Mouse (Mus musculus): ENCODE measurements at regions not wholly inside any gene's neighbourhood (a gene's known extent, or its start where the extent isn't known, plus 50 kb on each side); places are given as distances from the start of the nearest gene placed in this dataset.

DNA sequence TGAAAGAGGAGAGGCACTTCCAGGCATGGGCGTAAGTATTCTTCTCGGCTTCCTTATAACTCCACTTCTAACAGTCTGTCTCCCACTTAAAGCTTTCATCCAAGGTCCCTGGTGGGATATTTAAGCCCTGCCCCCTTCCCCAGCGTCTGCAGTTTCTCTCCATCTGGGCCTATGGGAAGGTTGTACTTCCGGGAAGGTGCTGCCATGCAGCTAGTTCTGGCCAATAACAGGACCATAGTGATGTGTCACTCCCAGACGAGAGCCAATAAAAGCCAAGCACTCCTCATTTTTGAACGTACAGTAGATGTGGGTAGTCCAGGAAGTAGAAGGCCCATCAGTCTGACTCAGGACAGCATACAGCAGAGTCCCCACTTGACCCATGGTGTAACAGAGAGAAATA is 121.0 kb downstream of the Drd1 start:
- WGBS, result 86% methylated on average over 6 of the region's 6 CpGs
- Histone ChIP-seq H3K4me3 (ENCODE audit: low read length) (no peak overlapping the region), H3K27ac (ENCODE audit: low read depth, low read length) (no peak overlapping the region), H3K9ac (ENCODE audit: low read depth, low read length) (no peak overlapping the region), H3K4me1 (ENCODE audit: control insufficient read depth, insufficient read depth, low read depth, low read length) (no peaks in the 10 kb centered on the region), H3K27me3 (replicated peaks; ENCODE audit: control insufficient read depth, insufficient read depth, low read length) (no peaks in the 10 kb centered on the region; the same call in 1 of the 2 replicates), H3K36me3 (ENCODE audit: control insufficient read depth, insufficient read depth, low read length) (no peaks in the 10 kb centered on the region), H3K4me2 (ENCODE audit: low read length) (no peak overlapping the region), H3K9me3 (ENCODE audit: control insufficient read depth, low read length) (no peaks in the 10 kb centered on the region)
- 0 out of 2 replicates have a peak, but pooled peaks have one; percentile 45 for ATAC-seq

DNA sequence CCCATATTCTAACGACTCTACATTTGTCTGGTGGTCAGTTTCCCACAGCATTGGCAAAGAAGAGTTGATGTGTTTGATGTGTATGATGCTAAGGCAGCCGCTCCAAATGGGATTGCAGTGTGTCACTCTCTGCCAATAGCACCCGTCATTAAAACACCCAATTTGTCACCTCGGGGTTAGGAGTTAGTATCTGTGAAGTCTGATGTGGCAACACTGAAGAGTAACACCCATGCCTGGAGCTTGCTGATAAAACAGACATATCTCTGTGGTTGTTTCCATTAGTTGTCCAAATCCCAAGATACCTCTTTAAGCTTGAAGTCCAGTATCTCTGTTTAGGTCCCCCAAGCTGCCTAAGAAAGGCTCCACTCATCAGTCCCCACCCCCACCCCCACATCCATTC is 129.4 kb downstream of the Drd1 start:
- no peak for ATAC-seq
- Histone ChIP-seq H3K9ac (ENCODE audit: low read depth, low read length) (no peak overlapping the region), H3K27ac (ENCODE audit: low read depth, low read length) (no peak overlapping the region), H3K36me3 (ENCODE audit: control insufficient read depth, insufficient read depth, low read length) (no peaks in the 10 kb centered on the region), H3K9me3 (ENCODE audit: control insufficient read depth, low read length) (no peaks in the 10 kb centered on the region), H3K4me3 (ENCODE audit: low read length) (no peak overlapping the region), H3K4me1 (ENCODE audit: control insufficient read depth, insufficient read depth, low read depth, low read length) (peaks cover 6% of the 10 kb centered on the region), H3K4me2 (ENCODE audit: low read length) (no peak overlapping the region), H3K27me3 (replicated peaks; ENCODE audit: control insufficient read depth, insufficient read depth, low read length) (no peaks in the 10 kb centered on the region)
- 90% methylated on average over 4 of the region's 4 CpGs for WGBS

DNA sequence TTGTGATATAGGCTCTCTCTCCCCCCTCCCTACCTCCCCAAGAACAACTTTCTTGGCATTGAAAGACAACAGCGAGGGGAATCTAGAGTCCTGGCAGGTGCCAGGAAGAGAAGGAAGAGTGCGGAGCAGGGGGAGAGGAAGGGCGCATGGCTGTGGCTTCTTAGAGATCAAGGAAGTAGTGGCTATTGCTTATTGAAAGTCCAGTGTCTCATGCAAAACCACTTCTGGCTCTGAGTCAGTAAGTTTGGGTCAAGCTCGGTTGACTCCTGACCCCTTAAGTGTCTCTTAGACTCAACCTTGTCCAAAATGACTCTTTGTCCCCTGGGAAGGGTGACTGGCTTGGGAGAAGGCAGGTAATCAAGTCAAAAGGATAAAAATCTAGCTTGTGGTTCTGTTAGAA is 131.1 kb downstream of the Drd1 start:
- Histone ChIP-seq H3K27me3 (replicated peaks; ENCODE audit: control insufficient read depth, insufficient read depth, low read length) (no peaks in the 10 kb centered on the region), H3K9ac (ENCODE audit: low read depth, low read length) (no peak overlapping the region), H3K9me3 (ENCODE audit: control insufficient read depth, low read length) (no peaks in the 10 kb centered on the region), H3K4me3 (ENCODE audit: low read length) (no peak overlapping the region), H3K36me3 (ENCODE audit: control insufficient read depth, insufficient read depth, low read length) (no peaks in the 10 kb centered on the region), H3K4me2 (ENCODE audit: low read length) (no peak overlapping the region), H3K27ac (ENCODE audit: low read depth, low read length) (no peak overlapping the region), H3K4me1 (ENCODE audit: control insufficient read depth, insufficient read depth, low read depth, low read length) (peaks cover 6% of the 10 kb centered on the region)
- WGBS, result 91% methylated on average over 4 of the region's 4 CpGs
- no peak for ATAC-seq

DNA sequence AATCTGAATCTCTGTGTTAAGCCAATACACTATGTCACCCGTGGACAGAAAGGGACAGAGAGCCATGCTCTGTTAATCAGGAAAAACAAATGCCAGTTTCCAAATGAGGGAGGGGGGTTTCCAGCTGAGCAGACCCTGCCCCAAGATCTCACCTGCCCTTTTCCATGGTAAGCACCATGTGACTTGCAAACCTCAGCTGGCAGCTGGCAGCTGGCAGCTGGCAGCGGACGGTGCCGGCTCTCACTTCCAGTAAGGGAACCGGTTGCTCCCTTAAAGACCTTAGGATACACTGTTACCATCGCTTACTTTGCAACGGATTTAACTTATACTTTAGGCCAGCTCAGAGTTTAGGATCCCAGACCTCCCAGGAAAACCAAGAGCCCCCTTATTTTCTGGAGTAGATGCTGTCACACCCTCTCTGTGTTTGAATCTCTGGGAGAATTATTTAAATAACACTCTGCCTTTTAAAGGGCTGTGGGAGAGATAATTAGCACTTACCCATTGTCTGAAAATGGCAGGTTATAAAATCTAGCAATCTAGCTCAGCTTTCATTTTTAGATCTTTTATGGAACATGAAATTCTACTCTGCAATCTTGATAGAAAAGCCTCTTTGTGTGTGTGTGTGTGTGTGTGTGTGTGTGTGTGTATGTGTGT is 131.7 kb downstream of the Drd1 start:
- peaks cover 6% of the 10 kb centered on the region for H3K4me1 ChIP-seq (ENCODE audit: control insufficient read depth, insufficient read depth, low read depth, low read length)
- no peak for ATAC-seq
- no peak overlapping the region for H3K4me3 ChIP-seq (ENCODE audit: low read length)
- 44% methylated on average over 7 of the region's 7 CpGs for WGBS
- H3K36me3 ChIP-seq (ENCODE audit: control insufficient read depth, insufficient read depth, low read length), result no peaks in the 10 kb centered on the region
- H3K4me2 ChIP-seq (ENCODE audit: low read length), result no peak overlapping the region
- no peak overlapping the region for H3K27ac ChIP-seq (ENCODE audit: low read depth, low read length)
- no peaks in the 10 kb centered on the region for H3K27me3 ChIP-seq (replicated peaks; ENCODE audit: control insufficient read depth, insufficient read depth, low read length)
- H3K9ac ChIP-seq (ENCODE audit: low read depth, low read length), result no peak overlapping the region
- no peaks in the 10 kb centered on the region for H3K9me3 ChIP-seq (ENCODE audit: control insufficient read depth, low read length)

DNA sequence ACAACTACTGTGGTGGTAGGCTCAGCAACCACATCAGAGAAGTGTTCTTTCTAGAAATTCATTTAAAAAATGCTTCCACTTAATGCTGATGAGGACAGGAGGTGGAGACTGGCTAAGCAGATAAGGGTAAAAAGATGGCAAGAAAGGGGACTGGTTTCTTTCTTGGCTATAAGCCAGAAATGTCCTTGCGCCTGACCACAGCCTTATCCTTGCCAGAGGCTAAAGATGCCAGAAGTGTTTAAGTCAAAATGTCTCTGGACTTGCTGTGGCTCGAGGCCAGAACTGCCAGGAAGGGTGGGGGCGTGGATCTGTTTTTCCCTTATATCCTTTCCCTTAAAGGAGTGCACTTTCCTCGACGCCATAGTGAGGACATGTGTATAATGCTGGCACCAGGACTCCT is 133.7 kb downstream of the Drd1 start:
- 79% methylated on average over 5 of the region's 5 CpGs for WGBS
- no peaks in the 10 kb centered on the region for H3K36me3 ChIP-seq (ENCODE audit: control insufficient read depth, insufficient read depth, low read length)
- H3K4me2 ChIP-seq (ENCODE audit: low read length), result no peak overlapping the region
- no peaks in the 10 kb centered on the region for H3K9me3 ChIP-seq (ENCODE audit: control insufficient read depth, low read length)
- no peaks in the 10 kb centered on the region for H3K27me3 ChIP-seq (replicated peaks; ENCODE audit: control insufficient read depth, insufficient read depth, low read length)
- no peak overlapping the region for H3K4me3 ChIP-seq (ENCODE audit: low read length)
- H3K4me1 ChIP-seq (ENCODE audit: control insufficient read depth, insufficient read depth, low read depth, low read length), result no peaks in the 10 kb centered on the region
- no peak for ATAC-seq
- no peak overlapping the region for H3K27ac ChIP-seq (ENCODE audit: low read depth, low read length)
- H3K9ac ChIP-seq (ENCODE audit: low read depth, low read length), result no peak overlapping the region

DNA sequence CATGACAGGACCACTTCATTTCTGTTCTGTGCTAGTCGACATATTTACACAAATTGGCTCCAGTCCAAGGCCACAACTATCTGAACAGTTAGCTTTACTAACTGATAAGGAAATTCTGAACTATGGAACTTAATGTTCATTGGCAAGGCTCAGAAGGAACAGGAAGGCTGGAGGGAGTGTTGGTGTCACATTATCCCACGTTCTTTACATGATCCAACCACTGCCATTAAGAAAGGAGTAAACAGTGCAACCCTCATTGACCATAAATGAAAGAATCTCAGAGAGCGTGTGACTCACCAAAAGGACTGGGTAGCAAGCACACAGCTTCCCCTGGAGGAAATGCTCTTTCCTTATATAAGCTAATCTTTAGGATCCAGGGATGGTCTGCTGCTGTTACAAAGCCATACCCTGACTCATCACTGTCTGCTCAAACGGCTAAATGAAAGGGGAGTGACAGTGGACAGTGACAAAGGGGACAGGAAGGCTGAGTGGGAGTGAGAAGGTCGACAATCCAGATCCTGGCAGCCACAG is 135.6 kb downstream of the Drd1 start:
- Histone ChIP-seq H3K4me3 (ENCODE audit: low read length) (no peak overlapping the region), H3K4me2 (ENCODE audit: low read length) (no peak overlapping the region), H3K4me1 (ENCODE audit: control insufficient read depth, insufficient read depth, low read depth, low read length) (no peaks in the 10 kb centered on the region), H3K27me3 (replicated peaks; ENCODE audit: control insufficient read depth, insufficient read depth, low read length) (no peaks in the 10 kb centered on the region), H3K27ac (ENCODE audit: low read depth, low read length) (no peak overlapping the region), H3K9me3 (ENCODE audit: control insufficient read depth, low read length) (no peaks in the 10 kb centered on the region), H3K36me3 (ENCODE audit: control insufficient read depth, insufficient read depth, low read length) (no peaks in the 10 kb centered on the region), H3K9ac (ENCODE audit: low read depth, low read length) (no peak overlapping the region)
- no peak for ATAC-seq
- WGBS, result 54% methylated on average over 5 of the region's 5 CpGs

DNA sequence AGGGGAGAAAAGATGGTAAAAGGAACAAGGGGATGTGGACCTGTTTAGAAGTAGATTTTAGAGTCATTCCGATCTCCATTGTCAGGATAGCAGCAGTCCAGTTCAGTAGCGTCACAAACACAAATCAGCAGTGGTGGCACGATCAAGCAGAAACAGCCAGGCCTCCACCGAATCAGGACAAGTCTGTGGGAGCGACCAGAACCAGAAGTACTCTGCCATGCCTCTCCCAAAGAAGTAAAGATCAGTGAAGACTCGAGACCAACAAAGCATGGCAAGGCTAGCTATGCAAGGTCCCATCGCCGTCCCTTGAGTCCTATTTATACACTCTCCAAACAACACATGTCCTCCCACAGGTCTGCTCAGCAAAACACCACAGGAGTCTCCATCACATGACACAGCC is 140.0 kb downstream of the Drd1 start:
- Histone ChIP-seq H3K4me2 (ENCODE audit: low read length) (no peak overlapping the region), H3K9ac (ENCODE audit: low read depth, low read length) (no peak overlapping the region), H3K4me1 (ENCODE audit: control insufficient read depth, insufficient read depth, low read depth, low read length) (no peaks in the 10 kb centered on the region), H3K4me3 (ENCODE audit: low read length) (no peak overlapping the region), H3K36me3 (ENCODE audit: control insufficient read depth, insufficient read depth, low read length) (no peaks in the 10 kb centered on the region), H3K27me3 (replicated peaks; ENCODE audit: control insufficient read depth, insufficient read depth, low read length) (no peaks in the 10 kb centered on the region), H3K9me3 (ENCODE audit: control insufficient read depth, low read length) (no peaks in the 10 kb centered on the region), H3K27ac (ENCODE audit: low read depth, low read length) (no peak overlapping the region)
- ATAC-seq, result no peak
- WGBS, result 87% methylated on average over 8 of the region's 8 CpGs

DNA sequence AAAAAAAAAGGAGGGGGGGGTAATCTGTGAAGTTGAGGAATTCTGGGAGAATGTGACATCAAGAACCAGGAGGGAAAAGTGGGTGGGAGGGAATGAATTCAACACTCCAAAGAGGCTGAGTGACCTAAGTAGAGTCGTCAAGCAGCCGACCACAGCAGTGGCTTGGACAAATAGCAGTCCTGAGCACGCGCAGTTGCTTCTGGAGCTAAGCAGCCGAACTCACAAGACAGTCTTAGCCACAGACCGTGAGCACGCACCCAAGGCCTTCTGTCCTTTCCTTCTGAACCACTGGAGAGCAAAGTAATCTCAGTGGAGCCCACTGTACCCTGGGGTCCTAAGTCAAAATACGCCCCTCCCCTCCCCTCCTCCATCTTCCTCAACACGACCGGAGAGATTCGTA is 141.1 kb downstream of the Drd1 start:
- Histone ChIP-seq H3K4me2 (ENCODE audit: low read length) (no peak overlapping the region), H3K9me3 (ENCODE audit: control insufficient read depth, low read length) (no peaks in the 10 kb centered on the region), H3K27me3 (replicated peaks; ENCODE audit: control insufficient read depth, insufficient read depth, low read length) (no peaks in the 10 kb centered on the region), H3K27ac (ENCODE audit: low read depth, low read length) (no peak overlapping the region), H3K9ac (ENCODE audit: low read depth, low read length) (no peak overlapping the region), H3K4me3 (ENCODE audit: low read length) (no peak overlapping the region), H3K4me1 (ENCODE audit: control insufficient read depth, insufficient read depth, low read depth, low read length) (no peaks in the 10 kb centered on the region), H3K36me3 (ENCODE audit: control insufficient read depth, insufficient read depth, low read length) (no peaks in the 10 kb centered on the region)
- ATAC-seq, result no peak
- 79% methylated on average over 11 of the region's 11 CpGs for WGBS

DNA sequence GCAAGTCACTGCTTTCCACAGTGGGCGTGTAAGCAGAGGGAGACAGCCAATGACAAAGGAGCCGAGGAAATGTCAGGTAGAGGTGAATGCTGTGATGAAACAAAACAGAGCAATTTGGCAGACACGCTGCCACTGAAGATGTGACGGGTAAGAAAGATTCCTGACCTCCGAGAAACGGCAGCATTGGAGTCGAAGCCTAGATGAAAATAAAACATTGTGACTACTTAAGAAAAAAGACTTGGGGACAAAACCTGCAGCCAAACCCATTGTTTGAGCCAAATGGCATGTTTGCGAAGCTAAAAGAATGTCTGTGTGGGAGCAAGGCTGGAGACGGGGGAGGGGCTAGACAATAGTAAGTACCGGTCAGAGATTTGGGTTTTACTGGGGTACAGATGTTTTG is 142.0 kb downstream of the Drd1 start:
- Histone ChIP-seq H3K27me3 (replicated peaks; ENCODE audit: control insufficient read depth, insufficient read depth, low read length) (no peaks in the 10 kb centered on the region), H3K9me3 (ENCODE audit: control insufficient read depth, low read length) (no peaks in the 10 kb centered on the region), H3K36me3 (ENCODE audit: control insufficient read depth, insufficient read depth, low read length) (no peaks in the 10 kb centered on the region), H3K27ac (ENCODE audit: low read depth, low read length) (no peak overlapping the region), H3K9ac (ENCODE audit: low read depth, low read length) (no peak overlapping the region), H3K4me1 (ENCODE audit: control insufficient read depth, insufficient read depth, low read depth, low read length) (no peaks in the 10 kb centered on the region), H3K4me3 (ENCODE audit: low read length) (no peak overlapping the region), H3K4me2 (ENCODE audit: low read length) (no peak overlapping the region)
- WGBS, result 50% methylated on average over 10 of the region's 10 CpGs
- ATAC-seq, result no peak

Data from hindbrain, embryonic 16.5 days (tissue).